Mouse (Mus musculus): ENCODE measurements at regions not wholly inside any gene's neighbourhood (a gene's known extent, or its start where the extent isn't known, plus 50 kb on each side); places are given as distances from the start of the nearest gene placed in this dataset.

- no peaks in the 10 kb centered on the region for H3K36me3 ChIP-seq (replicated peaks; ENCODE audit: insufficient read depth, low read length)
- WGBS (ENCODE audit: insufficient replicate concordance), result 78% methylated on average over 10 of the region's 10 CpGs
- H3K4me2 ChIP-seq (ENCODE audit: low read depth, low read length), result no peak overlapping the region
- DNase-seq, result no peak
- ATAC-seq, result no peak
- no peak overlapping the region for H3K9ac ChIP-seq (replicated peaks)
- H3K27me3 ChIP-seq (ENCODE audit: insufficient read depth, low read length), result no peaks in the 10 kb centered on the region
- TF ChIP-seq EP300 (IDR thresholded peaks at IDR 0.05; ENCODE audit: low read depth), result no peak
- no peak for TF ChIP-seq CTCF (IDR thresholded peaks at IDR 0.05; ENCODE audit: low read depth)
- no peak overlapping the region for H3K4me3 ChIP-seq (ENCODE audit: low read depth, low read length)
- H3K9me3 ChIP-seq (ENCODE audit: low read length), result no peaks in the 10 kb centered on the region; the same call in 1 of the 2 replicates
- no peak overlapping the region for H3K27ac ChIP-seq (ENCODE audit: low read depth)
- no peaks in the 10 kb centered on the region for H3K4me1 ChIP-seq (ENCODE audit: insufficient read depth)
Observed at GRCm38 (mm10) chr10:118739849-118740481, 130.0 kb downstream of the Dyrk2 start.

- DNase-seq (no peak), ATAC-seq (no peak)
- TF ChIP-seq EP300 (IDR thresholded peaks at IDR 0.05; ENCODE audit: low read depth) (no peak), CTCF (IDR thresholded peaks at IDR 0.05; ENCODE audit: low read depth) (no peak)
- H3K4me1 ChIP-seq (ENCODE audit: insufficient read depth), result 0 out of 2 replicates have a peak, but pooled peaks cover 3% of the 10 kb centered on the region
- no peaks in the 10 kb centered on the region for H3K9me3 ChIP-seq (ENCODE audit: low read length)
- no peaks in the 10 kb centered on the region for H3K36me3 ChIP-seq (replicated peaks; ENCODE audit: insufficient read depth, low read length)
- no peak overlapping the region for H3K4me3 ChIP-seq (ENCODE audit: low read depth, low read length)
- H3K9ac ChIP-seq (replicated peaks), result no peak overlapping the region
- no peaks in the 10 kb centered on the region for H3K27me3 ChIP-seq (ENCODE audit: insufficient read depth, low read length)
- 82% methylated on average over 9 of the region's 9 CpGs for WGBS (ENCODE audit: insufficient replicate concordance)
- no peak overlapping the region for H3K4me2 ChIP-seq (ENCODE audit: low read depth, low read length)
- H3K27ac ChIP-seq (ENCODE audit: low read depth), result no peak overlapping the region
Observed at GRCm38 (mm10) chr10:118743831-118744230, 126.2 kb downstream of the Dyrk2 start.

- no peak for ATAC-seq
Observed at GRCm38 (mm10) chr10:118746719-118747395, 123.2 kb downstream of the Dyrk2 start.

GRCm38 (mm10) chr10:118749039-118749438 lies 121.0 kb downstream of the Dyrk2 start:
- Histone ChIP-seq H3K27ac (ENCODE audit: low read depth) (peak overlapping the region; percentile 79), H3K36me3 (replicated peaks; ENCODE audit: insufficient read depth, low read length) (no peaks in the 10 kb centered on the region), H3K9me3 (ENCODE audit: low read length) (no peaks in the 10 kb centered on the region), H3K4me3 (ENCODE audit: low read depth, low read length) (no peak overlapping the region), H3K4me2 (ENCODE audit: low read depth, low read length) (no peak overlapping the region), H3K27me3 (ENCODE audit: insufficient read depth, low read length) (no peaks in the 10 kb centered on the region), H3K9ac (replicated peaks) (no peak overlapping the region), H3K4me1 (ENCODE audit: insufficient read depth) (peaks cover 13% of the 10 kb centered on the region; the same call in 1 of the 2 replicates)
- 74% methylated on average over 1 of the region's 1 CpGs for WGBS (ENCODE audit: insufficient replicate concordance)
- ATAC-seq (0 out of 2 replicates have a peak, but pooled peaks have one; percentile 11), DNase-seq (no peak)
- TF ChIP-seq CTCF (IDR thresholded peaks at IDR 0.05; ENCODE audit: low read depth) (no peak), EP300 (IDR thresholded peaks at IDR 0.05; ENCODE audit: low read depth) (no peak)

More at GRCm38 (mm10) chr10:118746719-118747395, 123.2 kb downstream of the Dyrk2 start:
- TF ChIP-seq CTCF (IDR thresholded peaks at IDR 0.05; ENCODE audit: low read depth), result no peak
- no peak for TF ChIP-seq EP300 (IDR thresholded peaks at IDR 0.05; ENCODE audit: low read depth)
- Histone ChIP-seq H3K4me1 (ENCODE audit: insufficient read depth) (peaks cover 11% of the 10 kb centered on the region; the same call in 1 of the 2 replicates), H3K9me3 (ENCODE audit: low read length) (no peaks in the 10 kb centered on the region), H3K9ac (replicated peaks) (no peak overlapping the region), H3K4me3 (ENCODE audit: low read depth, low read length) (no peak overlapping the region), H3K27me3 (ENCODE audit: insufficient read depth, low read length) (no peaks in the 10 kb centered on the region), H3K36me3 (replicated peaks; ENCODE audit: insufficient read depth, low read length) (no peaks in the 10 kb centered on the region), H3K27ac (ENCODE audit: low read depth) (no peak overlapping the region), H3K4me2 (ENCODE audit: low read depth, low read length) (no peak overlapping the region)
- 54% methylated on average over 4 of the region's 4 CpGs for WGBS (ENCODE audit: insufficient replicate concordance)
- no peak for DNase-seq

GRCm38 (mm10) chr10:118749756-118750155 lies 120.3 kb downstream of the Dyrk2 start:
- 65% methylated on average over 6 of the region's 6 CpGs for WGBS (ENCODE audit: insufficient replicate concordance)
- peak overlapping the region; percentile 20; the same call in 1 of the 2 replicates for H3K4me2 ChIP-seq (ENCODE audit: low read depth, low read length)
- H3K9me3 ChIP-seq (ENCODE audit: low read length), result no peaks in the 10 kb centered on the region
- H3K27me3 ChIP-seq (ENCODE audit: insufficient read depth, low read length), result no peaks in the 10 kb centered on the region
- H3K36me3 ChIP-seq (replicated peaks; ENCODE audit: insufficient read depth, low read length), result no peaks in the 10 kb centered on the region
- peak; percentile 52 for DNase-seq
- peak; percentile 82 for ATAC-seq
- H3K9ac ChIP-seq (replicated peaks), result no peak overlapping the region
- peak overlapping the region; percentile 79 for H3K27ac ChIP-seq (ENCODE audit: low read depth)
- TF ChIP-seq EP300 (IDR thresholded peaks at IDR 0.05; ENCODE audit: low read depth) (no peak), CTCF (IDR thresholded peaks at IDR 0.05; ENCODE audit: low read depth) (no peak)
- peaks cover 13% of the 10 kb centered on the region; the same call in 1 of the 2 replicates for H3K4me1 ChIP-seq (ENCODE audit: insufficient read depth)
- H3K4me3 ChIP-seq (ENCODE audit: low read depth, low read length), result no peak overlapping the region

GRCm38 (mm10) chr10:118751110-118751509 lies 118.9 kb downstream of the Dyrk2 start:
- Histone ChIP-seq H3K9ac (replicated peaks) (no peak overlapping the region), H3K27ac (ENCODE audit: low read depth) (peak overlapping the region; percentile 79), H3K27me3 (ENCODE audit: insufficient read depth, low read length) (no peaks in the 10 kb centered on the region), H3K4me2 (ENCODE audit: low read depth, low read length) (no peak overlapping the region), H3K4me1 (ENCODE audit: insufficient read depth) (peaks cover 13% of the 10 kb centered on the region; the same call in 1 of the 2 replicates), H3K9me3 (ENCODE audit: low read length) (no peaks in the 10 kb centered on the region), H3K36me3 (replicated peaks; ENCODE audit: insufficient read depth, low read length) (no peaks in the 10 kb centered on the region), H3K4me3 (ENCODE audit: low read depth, low read length) (no peak overlapping the region)
- 53% methylated on average over 2 of the region's 2 CpGs for WGBS (ENCODE audit: insufficient replicate concordance)
- ATAC-seq (peak; percentile 75), DNase-seq (peak; percentile 70)
- no peak for TF ChIP-seq CTCF (IDR thresholded peaks at IDR 0.05; ENCODE audit: low read depth)
- TF ChIP-seq EP300 (IDR thresholded peaks at IDR 0.05; ENCODE audit: low read depth), result peak; percentile 51; the same call in 1 of the 2 replicates
